Mouse (Mus musculus) heart, postnatal 4 days (tissue): Measurements from ENCODE around the gene Plch2. TPM values are rescaled to one million over a fixed set of nuclear protein-coding genes. Genes with fewer than 3 reads are reported as not detected.
A peak's percentile ranks its signal among the peaks of the same experiment; 100 is the strongest.

Experiments used
- DNase-seq: peaks from one replicate; pipeline ENCODE4 v3.0.0; 2021
- total RNA-seq, 2 experiments: library from RNA; stranded (reverse); gene quantifications; 2 replicates each; pipeline ENCODE4 v1.2.3; 2021

The Plch2 gene
- total RNA-seq, 2 experiments from 2014 or later: not detected

GRCm38 (mm10) chr4:154985151-154985777 lies 71.3 kb downstream of the Plch2 start:
- no peak for DNase-seq

- DNase-seq: no peak
Observed at GRCm38 (mm10) chr4:154983767-154984166, 72.8 kb downstream of the Plch2 start.

GRCm38 (mm10) chr4:154982247-154983120 lies 74.1 kb downstream of the Plch2 start:
- no peak for DNase-seq

- DNase-seq: peak; percentile 69
Observed at GRCm38 (mm10) chr4:154981530-154981929, 75.1 kb downstream of the Plch2 start.

GRCm38 (mm10) chr4:154981076-154981475 lies 75.5 kb downstream of the Plch2 start:
- DNase-seq: no peak

- DNase-seq: no peak
Observed at GRCm38 (mm10) chr4:154980110-154980509, 76.5 kb downstream of the Plch2 start.

GRCm38 (mm10) chr4:154974163-154974611 lies 82.4 kb downstream of the Plch2 start:
- DNase-seq: no peak

GRCm38 (mm10) chr4:154972546-154972945 lies 84.0 kb downstream of the Plch2 start:
- no peak for DNase-seq

GRCm38 (mm10) chr4:154967173-154967572 lies 89.4 kb downstream of the Plch2 start:
- peak; percentile 55 for DNase-seq

- no peak for DNase-seq
Observed at GRCm38 (mm10) chr4:154965856-154966255, 90.7 kb downstream of the Plch2 start.

- DNase-seq: no peak
Observed at GRCm38 (mm10) chr4:154964581-154965235, 91.9 kb downstream of the Plch2 start.

- peak; percentile 91 for DNase-seq
Observed at GRCm38 (mm10) chr4:154963901-154964580, 92.5 kb downstream of the Plch2 start, which contains the start of gene Pank4. Gene Pank4, plus strand, starts transcription at chr4:154964123.

- DNase-seq: no peak
Observed at GRCm38 (mm10) chr4:154963190-154963836, 93.3 kb downstream of the Plch2 start.

- no peak for DNase-seq
Observed at GRCm38 (mm10) chr4:154962683-154963082, 93.9 kb downstream of the Plch2 start.

- DNase-seq: no peak
Observed at GRCm38 (mm10) chr4:154961911-154962310, 94.7 kb downstream of the Plch2 start.

GRCm38 (mm10) chr4:154961226-154961738 lies 95.3 kb downstream of the Plch2 start:
- DNase-seq: peak; percentile 49

- no peak for DNase-seq
Observed at GRCm38 (mm10) chr4:154960690-154961225, 95.8 kb downstream of the Plch2 start, which contains the start of gene Hes5. Gene Hes5, plus strand, starts transcription at chr4:154960923.

- DNase-seq: no peak
Observed at GRCm38 (mm10) chr4:154960021-154960689, 96.4 kb downstream of the Plch2 start.

GRCm38 (mm10) chr4:154958621-154959020 lies 98.0 kb downstream of the Plch2 start:
- no peak for DNase-seq

- peak; percentile 43 for DNase-seq
Observed at GRCm38 (mm10) chr4:154958171-154958570, 98.4 kb downstream of the Plch2 start.
